Mouse (Mus musculus): ENCODE results near the gene Vip. TPM values are rescaled to one million over a fixed set of nuclear protein-coding genes. Genes with fewer than 3 reads are reported as not detected.

Vip gene
- polyA plus RNA-seq, 1 experiment = 27.5 TPM

Other genes starting within 250 kb of the Vip start
- gene Syne1, start 87.7 kb upstream of the Vip start, polyA plus RNA-seq (2012; rRNA removed) = 4.3 and 8.9 TPM in 2 replicates
- gene Myct1, start 45.4 kb upstream of the Vip start, polyA plus RNA-seq (2012; rRNA removed) = 0.76 and 0.97 TPM in 2 replicates
- gene Fbxo5, start 166.4 kb downstream of the Vip start, polyA plus RNA-seq (2012; rRNA removed) = 3.1 and 3.5 TPM in 2 replicates
- gene Mtrf1l, start 184.7 kb downstream of the Vip start, polyA plus RNA-seq (2012; rRNA removed) = 1.3 and 2.0 TPM in 2 replicates